8 mouse cellular contexts compared by ENCODE assay signal in the genomic region with DNA sequence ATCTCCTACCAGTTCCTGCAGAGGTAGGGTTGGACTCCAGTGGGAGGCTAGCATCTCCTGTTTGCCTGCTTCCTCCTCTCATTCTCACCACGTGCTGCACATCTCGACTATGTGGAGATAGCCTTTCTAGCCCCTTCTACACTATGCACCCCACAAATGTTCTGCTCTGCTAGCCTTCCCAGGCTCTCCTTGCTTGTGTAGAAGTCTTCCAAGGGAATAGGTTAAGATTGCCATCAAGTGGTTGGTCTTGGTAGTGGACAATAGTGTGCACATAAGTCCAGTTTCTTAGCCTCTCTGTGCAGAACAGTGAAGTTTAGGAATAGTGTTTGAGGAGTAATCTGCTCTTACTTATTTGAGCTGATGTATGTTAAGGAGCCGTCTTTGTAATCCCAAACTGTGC.
DNase-seq lines count a peak whose midpoint lies in the region; ATAC-seq lines count a peak whose summit lies in the region.

No protein-coding gene starts in this region.

- no peaks in the 10 kb centered on the region for H3K27me3 ChIP-seq in heart, embryonic 10.5 days (ENCODE audit: insufficient read depth, poor library complexity, severe bottlenecking)

- H3K9me3 ChIP-seq in heart, embryonic 10.5 days = no peaks in the 10 kb centered on the region

- no peak overlapping the region for H3K4me3 ChIP-seq in heart, embryonic 10.5 days

- DNase-seq in heart, adult 11 months = peak; percentile 86
- no peak for DNase-seq in heart, embryonic 10.5 days (ENCODE audit: low spot score)
- DNase-seq in thymus, postnatal 25 days = peak; percentile 14
- no peak for DNase-seq in thymus, postnatal 4 days
- DNase-seq in kidney, adult 8-10 months = peak; percentile 39 to 41
- DNase-seq in lung, postnatal 14 days = peak; percentile 69
- DNase-seq in urinary bladder, postnatal 10 days (ENCODE audit: low spot score) = no peak

- 0 out of 2 replicates have a peak, but pooled peaks have one; percentile 56 for ATAC-seq in common myeloid progenitor, adult 5-6 weeks (replicated peaks; ENCODE audit: low read depth, poor library complexity, severe bottlenecking)

- 52% methylated on average over 3 of the region's 3 CpGs for WGBS in heart, embryonic 10.5 days

- H3K4me1 ChIP-seq in heart, embryonic 10.5 days = peaks cover 15% of the 10 kb centered on the region

- H3K36me3 ChIP-seq in heart, embryonic 10.5 days = no peaks in the 10 kb centered on the region

- no peak overlapping the region for H3K27ac ChIP-seq in heart, embryonic 10.5 days

Comparison
In these comparisons a context has a peak if more than half of its experiments do, and no peak if none do; other contexts are left out.
1. DNase-seq: peak in heart, adult 11 months (single experiment), thymus, postnatal 25 days (single experiment), kidney, adult 8-10 months (2 of 2) and lung, postnatal 14 days (single experiment); none in heart, embryonic 10.5 days (single experiment), thymus, postnatal 4 days (single experiment) and urinary bladder, postnatal 10 days (single experiment).